Mouse (Mus musculus) megakaryocyte, embryonic 14.5 days (primary cell): ENCODE measurements around the gene Emc8.

ENCODE experiments used
- FLI1 ChIP-seq: IDR thresholded peaks from 2 replicates; pipeline ENCODE4 v1.6.1; 2012; ENCODE audit warnings: low read length, inconsistent platforms, mixed read lengths
- GATA1 ChIP-seq: IDR thresholded peaks from 3 replicates; pipeline ENCODE4 v1.6.1; 2012; ENCODE audit warnings: mixed read lengths, low read length, inconsistent platforms, borderline replicate concordance

DNA sequence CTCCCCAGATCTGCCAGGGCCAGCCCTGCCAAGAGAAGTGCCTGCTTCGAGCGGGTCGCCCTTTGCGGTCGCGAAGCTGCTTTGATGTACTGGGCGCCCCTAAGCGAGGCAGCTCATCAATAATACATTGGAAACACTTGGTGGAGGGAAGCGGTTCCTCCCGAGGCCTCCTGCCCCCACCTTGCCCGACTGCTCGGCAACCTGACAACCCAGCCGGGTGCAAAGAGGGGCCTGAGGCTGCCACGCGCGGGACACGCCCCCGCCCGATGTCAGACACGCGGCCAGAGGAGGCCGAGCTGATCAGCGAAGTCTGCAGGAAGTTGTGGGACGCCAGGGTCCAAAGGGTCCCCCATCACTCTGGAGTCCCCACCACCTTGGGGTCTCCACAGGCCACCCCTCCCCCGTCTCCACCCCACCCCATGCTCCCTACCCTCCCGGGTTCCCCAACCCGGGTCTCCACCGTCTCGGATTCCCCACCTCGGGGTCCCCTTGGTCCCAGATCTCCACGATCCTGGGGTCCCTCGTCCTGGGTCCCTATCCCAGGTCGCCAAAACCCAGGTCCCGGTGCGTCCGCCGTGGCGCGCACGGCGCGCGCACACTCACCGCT, 34.6 kb downstream of the Emc8 start:
- no peak for TF ChIP-seq GATA1
- no peak for TF ChIP-seq FLI1
